Mouse (Mus musculus) E14TG2a.4 (cell line): ENCODE measurements around the gene Serinc3.

Experiments
- CTCF ChIP-seq: conservative IDR thresholded peaks from 2 replicates; pipeline ENCODE4 v1.5.1; 2014; ENCODE audit warnings: low read length
- NANOG ChIP-seq: IDR thresholded peaks from 2 replicates; pipeline ENCODE4 v1.6.1; 2014; ENCODE audit warnings: borderline replicate concordance, low read length, mixed read lengths
- POU5F1 ChIP-seq: IDR thresholded peaks from 2 replicates; pipeline ENCODE4 v1.6.1; 2014; ENCODE audit warnings: low read length, borderline replicate concordance

- TF ChIP-seq CTCF (no peak), POU5F1 (no peak), NANOG (no peak)
Measured at GRCm38 (mm10) chr2:163580069-163580945, 64.6 kb downstream of the Serinc3 start.
